Mouse (Mus musculus) T-cell, adult 2 months (primary cell): ENCODE results near the gene Arhgef40.

ENCODE experiments used
- DNase-seq: peaks from one replicate; pipeline ENCODE4 v3.0.0; 2022; ENCODE audit warnings: low spot score

Gene Arhgef40

GRCm38 (mm10) chr14:51984247-51985231 lies at the start of gene Arhgef40:
Gene Arhgef40, plus strand, starts transcription at chr14:51984719.
- DNase-seq = peak; percentile 28

- no peak for DNase-seq
Measured at GRCm38 (mm10) chr14:51939005-51939404, 45.5 kb upstream of the Arhgef40 start.

- no peak for DNase-seq
Measured at GRCm38 (mm10) chr14:51940944-51941560, 43.5 kb upstream of the Arhgef40 start.

- no peak for DNase-seq
Measured at GRCm38 (mm10) chr14:51941577-51941976, 42.9 kb upstream of the Arhgef40 start.

GRCm38 (mm10) chr14:51942236-51942635 lies 42.3 kb upstream of the Arhgef40 start:
- DNase-seq = no peak

- DNase-seq = no peak
Measured at GRCm38 (mm10) chr14:51943336-51943735, 41.2 kb upstream of the Arhgef40 start.

- DNase-seq = no peak
Measured at GRCm38 (mm10) chr14:51960316-51960715, 24.2 kb upstream of the Arhgef40 start.

GRCm38 (mm10) chr14:51967400-51967799 lies 17.1 kb upstream of the Arhgef40 start:
- no peak for DNase-seq

GRCm38 (mm10) chr14:51979252-51979651 lies 5.3 kb upstream of the Arhgef40 start:
- DNase-seq = no peak

GRCm38 (mm10) chr14:51983251-51983650 lies 1.3 kb upstream of the Arhgef40 start:
- DNase-seq = no peak

- no peak for DNase-seq
Measured at GRCm38 (mm10) chr14:51983855-51984246, 668 bp upstream of the Arhgef40 start.

GRCm38 (mm10) chr14:51985301-51986152 lies 1.0 kb downstream of the Arhgef40 start:
- no peak for DNase-seq

- DNase-seq = no peak
Measured at GRCm38 (mm10) chr14:51986153-51986505, 1.6 kb downstream of the Arhgef40 start.

- no peak for DNase-seq
Measured at GRCm38 (mm10) chr14:51987177-51987576, 2.7 kb downstream of the Arhgef40 start.

GRCm38 (mm10) chr14:51988731-51989130 lies 4.2 kb downstream of the Arhgef40 start:
- DNase-seq = no peak

GRCm38 (mm10) chr14:51989461-51989970 lies 5.0 kb downstream of the Arhgef40 start:
- DNase-seq = no peak

GRCm38 (mm10) chr14:51994453-51994852 lies 9.9 kb downstream of the Arhgef40 start:
- DNase-seq = no peak

GRCm38 (mm10) chr14:51995219-51995871 lies 10.8 kb downstream of the Arhgef40 start:
- DNase-seq = no peak

- DNase-seq = no peak
Measured at GRCm38 (mm10) chr14:51996231-51996841, 11.8 kb downstream of the Arhgef40 start.

- no peak for DNase-seq
Measured at GRCm38 (mm10) chr14:51996866-51997265, 12.3 kb downstream of the Arhgef40 start.

GRCm38 (mm10) chr14:51997483-51997882 lies 13.0 kb downstream of the Arhgef40 start:
- DNase-seq = no peak
